Mouse (Mus musculus): ENCODE results near the gene Bean1. TPM values are rescaled to one million over a fixed set of nuclear protein-coding genes. Genes with fewer than 3 reads are reported as not detected.
A peak's percentile ranks its signal among the peaks of the same experiment; 100 is the strongest.
"Not testable (repeated sequence)": the region's sequence is repeated elsewhere in the genome, so short reads cannot be mapped to it uniquely, and the experiment has no call there.

Gene Bean1
- polyA plus RNA-seq, 1 experiment = 0.70 TPM

GRCm38 (mm10) chr8:104253016-104253415, 82.8 kb downstream of the Bean1 start:
- WGBS = 90% methylated on average over 3 of the region's 3 CpGs
- no peak overlapping the region for H3K27ac ChIP-seq (ENCODE audit: control insufficient read depth, insufficient read depth, low read length)
- no peak overlapping the region for H3K4me3 ChIP-seq (ENCODE audit: control insufficient read depth, insufficient read depth, low read length)
- peaks cover 5% of the 10 kb centered on the region for H3K36me3 ChIP-seq (ENCODE audit: control insufficient read depth, insufficient read depth, low read length)
- TF ChIP-seq POLR2A (IDR thresholded peaks at IDR 0.05; ENCODE audit: control insufficient read depth, extremely low read depth, insufficient read depth, low read length, poor library complexity) (no peak), CTCF (IDR thresholded peaks at IDR 0.05; ENCODE audit: borderline replicate concordance, control insufficient read depth, extremely low read depth, insufficient read depth, low read length, poor library complexity) (no peak)
- H3K27me3 ChIP-seq (ENCODE audit: control insufficient read depth, insufficient read depth, low read length) = no peaks in the 10 kb centered on the region
- H3K4me1 ChIP-seq (replicated peaks; ENCODE audit: control insufficient read depth, insufficient read depth, low read length) = peaks cover 7% of the 10 kb centered on the region
- DNase-seq = peak; percentile 59

DNA sequence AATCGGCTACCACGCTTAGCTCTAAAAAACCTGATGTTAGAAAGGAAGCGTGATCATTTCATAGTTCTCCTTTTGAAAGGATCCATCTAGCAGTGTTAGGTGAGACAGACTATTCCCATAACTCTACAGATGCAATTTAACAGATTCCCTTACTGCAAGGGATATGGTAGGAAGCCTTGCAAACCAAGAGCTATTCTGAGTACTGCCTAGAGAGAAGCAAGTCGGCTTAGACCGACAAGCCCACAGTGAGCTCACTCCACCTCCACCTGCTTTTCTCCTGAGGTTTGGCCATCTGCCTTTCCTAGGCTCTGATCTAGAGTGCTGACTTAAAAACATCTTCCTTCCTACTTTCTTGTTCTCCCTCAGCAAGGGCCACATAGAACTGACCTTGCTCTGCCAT, 91.6 kb downstream of the Bean1 start:
- not testable (repeated sequence) for H3K27me3 ChIP-seq (ENCODE audit: control insufficient read depth, insufficient read depth, low read length); H3K4me3 ChIP-seq (ENCODE audit: control insufficient read depth, insufficient read depth, low read length); H3K4me1 ChIP-seq (replicated peaks; ENCODE audit: control insufficient read depth, insufficient read depth, low read length); H3K27ac ChIP-seq (ENCODE audit: control insufficient read depth, insufficient read depth, low read length); DNase-seq
- 94% methylated on average over 5 of the region's 5 CpGs for WGBS
- H3K36me3 ChIP-seq (ENCODE audit: control insufficient read depth, insufficient read depth, low read length) = peaks cover 25% of the 10 kb centered on the region

DNA sequence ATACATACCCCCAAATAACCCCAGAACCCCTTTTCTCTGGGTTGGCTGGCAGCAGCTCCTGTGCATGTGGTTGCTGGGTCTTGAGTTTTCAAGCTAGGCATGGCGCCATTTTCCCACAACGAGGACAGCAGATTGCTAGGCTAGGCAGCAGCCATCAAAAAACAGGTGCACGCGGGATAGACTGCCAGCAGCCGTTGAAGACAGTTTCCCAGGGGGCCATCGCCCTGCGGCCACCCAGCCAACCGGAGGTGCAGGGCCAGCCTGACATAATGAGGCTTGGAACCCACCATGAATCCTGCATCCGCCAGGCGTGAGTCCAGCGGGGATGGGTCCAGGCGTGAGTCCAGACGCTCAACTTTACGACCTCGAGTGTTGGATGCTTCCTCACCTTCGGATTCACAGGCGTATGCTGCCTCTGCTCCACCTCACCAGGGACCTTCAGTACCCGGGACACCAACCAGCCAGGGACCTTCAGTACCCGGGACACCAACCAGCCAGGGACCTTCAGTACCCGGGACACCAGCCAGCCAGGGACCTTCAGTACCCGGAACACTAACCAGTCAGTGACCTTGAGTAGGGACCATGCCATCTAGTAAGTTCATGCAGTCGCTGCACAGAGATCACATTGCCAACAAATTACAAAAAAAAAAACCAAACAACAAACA, 94.2 kb downstream of the Bean1 start:
- not testable (repeated sequence) for H3K27me3 ChIP-seq (ENCODE audit: control insufficient read depth, insufficient read depth, low read length); H3K4me3 ChIP-seq (ENCODE audit: control insufficient read depth, insufficient read depth, low read length); H3K4me1 ChIP-seq (replicated peaks; ENCODE audit: control insufficient read depth, insufficient read depth, low read length); H3K27ac ChIP-seq (ENCODE audit: control insufficient read depth, insufficient read depth, low read length); DNase-seq
- H3K36me3 ChIP-seq (ENCODE audit: control insufficient read depth, insufficient read depth, low read length) = peaks cover 15% of the 10 kb centered on the region
- WGBS = 99% methylated on average over 22 of the region's 22 CpGs

- Histone ChIP-seq H3K27ac (ENCODE audit: control insufficient read depth, insufficient read depth, low read length) (no peak overlapping the region), H3K4me3 (ENCODE audit: control insufficient read depth, insufficient read depth, low read length) (no peak overlapping the region), H3K36me3 (ENCODE audit: control insufficient read depth, insufficient read depth, low read length) (peaks cover 13% of the 10 kb centered on the region), H3K4me1 (replicated peaks; ENCODE audit: control insufficient read depth, insufficient read depth, low read length) (no peaks in the 10 kb centered on the region), H3K27me3 (ENCODE audit: control insufficient read depth, insufficient read depth, low read length) (no peaks in the 10 kb centered on the region)
- TF ChIP-seq CTCF (IDR thresholded peaks at IDR 0.05; ENCODE audit: borderline replicate concordance, control insufficient read depth, extremely low read depth, insufficient read depth, low read length, poor library complexity) (no peak), POLR2A (IDR thresholded peaks at IDR 0.05; ENCODE audit: control insufficient read depth, extremely low read depth, insufficient read depth, low read length, poor library complexity) (no peak)
- no peak for DNase-seq
Observed at GRCm38 (mm10) chr8:104268368-104268767, 98.1 kb downstream of the Bean1 start.

Other genes with a start within 250 kb of the Bean1 start
- 15.7 and 17.4 TPM in 2 replicates for gene Cdh5, start 68.8 kb upstream of the Bean1 start, polyA plus RNA-seq (2012; rRNA removed)
- gene Tk2, start 78.1 kb downstream of the Bean1 start, polyA plus RNA-seq (2012; rRNA removed) = 30.5 and 30.6 TPM in 2 replicates
- 19.1 and 21.0 TPM in 2 replicates for gene Cklf, start 80.4 kb downstream of the Bean1 start, polyA plus RNA-seq (2012; rRNA removed)
- gene Cmtm2a, start 122.7 kb downstream of the Bean1 start, polyA plus RNA-seq (2012; rRNA removed) = 0.12 TPM in 1 of 2 replicates, not detected in the other
- gene Gm45711, start 139.6 kb downstream of the Bean1 start, polyA plus RNA-seq (2012; rRNA removed) = not detected in 2 replicates
- not detected in 2 replicates for gene Cmtm1, start 139.7 kb downstream of the Bean1 start, polyA plus RNA-seq (2012; rRNA removed)
- gene Gm11020, start 151.1 kb downstream of the Bean1 start, polyA plus RNA-seq (2012; rRNA removed) = not detected in 2 replicates
- gene Cmtm2b, start 151.8 kb downstream of the Bean1 start, polyA plus RNA-seq (2012; rRNA removed) = not detected in 2 replicates
- gene Cmtm3, start 169.0 kb downstream of the Bean1 start, polyA plus RNA-seq (2012; rRNA removed) = 63.4 and 76.3 TPM in 2 replicates
- 7.8 and 8.4 TPM in 2 replicates for gene Cmtm4, start 225.4 kb downstream of the Bean1 start, polyA plus RNA-seq (2012; rRNA removed)

Data from thymus, adult 2 months (tissue).